Mouse (Mus musculus) left cerebral cortex, postnatal 36 days (tissue): ENCODE measurements around the gene Pcbp3. TPM values are rescaled to one million over a fixed set of nuclear protein-coding genes. Genes with fewer than 3 reads are reported as not detected.

Experiments
- DNase-seq, 2 experiments: peaks; one replicate each; pipeline ENCODE4 v3.0.0; 2021 to 2022; ENCODE audit warnings: low spot score in 2 of 2, mixed read lengths in 1 of 2
- intact Hi-C: fragments of 180-260 bp; cut with DNase I; formaldehyde crosslinking; loops from one replicate; pipeline ENCODE4 v1.15.1; 2025
- total RNA-seq, 2 experiments: library from RNA; stranded (reverse); gene quantifications; 2 replicates each; pipeline ENCODE4 v1.2.3; 2021

Pcbp3 gene
- total RNA-seq, 2 experiments from 2014 or later: 67.5 to 68.4 TPM

DNA sequence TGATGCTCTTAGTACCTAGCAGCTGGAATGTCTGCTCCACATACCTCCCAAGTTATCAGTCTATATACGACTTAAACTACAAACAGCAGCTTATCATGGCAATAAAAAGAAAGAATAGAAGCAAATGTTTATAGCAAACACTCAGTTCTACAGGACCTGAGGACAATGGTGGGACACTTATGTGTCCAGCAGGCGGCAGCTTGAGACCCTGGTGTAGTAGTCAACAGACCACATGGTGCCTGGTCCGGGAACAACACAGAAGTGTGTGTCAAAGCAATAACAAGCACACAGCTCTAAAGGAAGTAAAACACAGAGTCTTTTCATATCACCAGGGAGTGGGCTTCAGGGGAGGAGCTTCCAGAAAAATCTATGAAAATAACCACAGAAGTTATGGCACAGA is 100.7 kb downstream of the Pcbp3 start:
- DNase-seq: no peak
- intact Hi-C loops: no loop called here

DNA sequence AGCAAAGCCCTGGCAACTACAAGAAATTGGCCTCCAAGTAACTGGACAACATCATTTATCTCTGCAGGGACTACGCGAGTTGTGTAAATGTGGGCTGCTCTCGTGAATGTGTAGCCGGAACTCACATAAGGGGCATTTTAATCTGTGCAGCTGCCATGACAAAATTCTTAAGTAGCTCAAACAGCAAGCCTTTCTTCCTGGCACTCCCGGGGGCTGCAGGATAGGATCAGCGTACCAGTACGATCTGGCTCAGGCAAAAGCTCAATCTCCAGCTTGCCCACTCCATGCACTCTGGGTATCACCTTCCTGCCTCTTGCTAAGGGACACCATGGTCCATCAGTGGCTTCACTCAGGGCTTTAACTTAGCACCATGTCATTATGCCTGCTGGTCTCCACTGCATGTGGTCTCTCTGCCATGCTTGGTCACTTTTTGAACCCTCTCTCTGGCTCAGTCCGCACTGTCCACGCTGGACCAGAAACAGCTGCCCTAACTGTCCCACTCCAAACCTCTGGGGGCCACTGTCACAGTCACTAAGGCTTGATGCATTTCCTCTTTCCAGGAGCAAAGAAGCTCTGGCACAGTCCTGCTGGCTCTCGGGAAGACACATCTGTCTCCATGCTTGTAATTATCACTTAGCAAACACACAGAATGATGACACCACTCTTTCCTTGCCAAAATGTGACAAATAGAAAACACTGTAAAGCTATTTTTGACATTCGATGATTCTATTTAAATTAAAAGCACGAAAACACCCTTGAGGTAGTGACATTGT is 102.1 kb downstream of the Pcbp3 start:
- no peak for DNase-seq
- intact Hi-C loops: no loop called here

DNA sequence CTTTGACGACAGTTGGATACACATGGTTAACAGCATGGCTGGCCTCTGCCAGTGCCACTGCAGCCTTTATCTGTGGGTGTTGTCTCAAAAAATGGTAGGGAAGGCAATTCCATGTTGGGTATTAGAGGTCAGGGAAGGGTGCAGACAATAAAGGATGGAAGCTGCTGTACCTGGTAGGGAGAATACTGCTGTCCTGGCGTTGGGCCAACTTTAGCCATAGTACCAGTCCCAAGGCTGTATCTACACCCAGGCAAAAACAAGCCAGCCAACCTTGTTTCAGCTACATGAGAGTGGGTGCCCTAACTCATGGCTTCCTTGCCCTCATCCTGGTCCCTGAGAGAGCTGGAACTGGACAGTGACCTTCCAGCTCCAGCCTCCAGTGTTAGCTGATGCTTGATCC is 103.8 kb downstream of the Pcbp3 start:
- intact Hi-C loops: no loop called here
- DNase-seq: no peak

DNA sequence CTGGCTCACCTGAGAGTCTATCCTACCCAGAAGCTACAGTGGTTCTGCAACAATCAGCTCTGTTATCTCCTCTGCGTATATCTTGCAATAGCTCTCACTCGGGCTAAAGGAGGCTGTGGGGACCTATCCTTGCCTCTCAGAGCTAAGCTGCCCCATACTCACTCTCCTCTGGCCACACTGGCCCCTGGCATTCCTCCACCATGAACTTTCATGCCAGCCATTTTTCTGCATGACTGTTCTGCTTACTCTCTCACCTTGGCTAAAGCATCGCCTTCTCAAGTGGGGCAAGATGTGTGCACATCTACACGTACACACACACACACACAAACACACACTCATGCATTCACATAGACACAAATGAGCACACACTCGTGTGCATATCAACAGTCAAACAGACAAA is 115.2 kb downstream of the Pcbp3 start:
- intact Hi-C loops: no loop called here
- DNase-seq: no peak

DNA sequence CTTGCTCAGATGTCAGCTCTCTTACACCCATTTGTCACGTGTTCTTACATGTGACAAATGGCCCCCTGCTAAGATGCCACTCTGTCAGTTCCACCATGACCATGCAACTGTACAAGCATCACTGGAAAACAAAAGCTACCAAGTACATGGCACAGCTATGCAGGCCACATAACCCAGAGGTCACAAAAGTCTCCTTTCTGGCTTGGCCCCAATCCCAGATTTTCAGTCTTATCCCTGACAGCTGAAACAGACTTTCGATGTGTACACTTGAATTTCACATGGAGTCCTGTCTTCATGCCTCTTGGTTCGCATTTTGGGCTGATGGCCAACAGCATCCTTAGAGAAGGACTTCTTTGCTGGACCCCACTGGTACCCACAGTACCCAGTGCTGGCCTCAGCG is 116.8 kb downstream of the Pcbp3 start:
- DNase-seq: no peak
- intact Hi-C loops: no loop called here

DNA sequence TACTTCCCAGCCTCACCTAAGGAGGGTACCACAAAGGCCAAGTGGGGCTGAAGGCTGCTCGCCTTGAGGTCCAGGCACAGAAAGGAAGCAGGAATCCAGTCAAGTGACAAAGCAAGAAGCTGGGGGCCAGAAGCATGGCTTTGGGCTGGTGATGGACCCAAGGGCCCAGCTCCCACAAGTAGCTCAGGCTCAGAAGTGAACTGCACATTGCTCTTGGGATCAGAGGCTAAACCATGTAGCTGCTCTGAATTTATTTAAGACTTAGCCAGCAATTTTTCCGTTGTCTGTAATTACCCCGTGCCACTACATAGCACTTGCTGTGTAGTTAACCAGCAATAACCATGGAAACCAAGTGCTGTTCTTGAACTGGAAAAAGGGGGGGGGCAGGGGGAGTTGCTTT is 117.3 kb downstream of the Pcbp3 start:
- intact Hi-C loops: no loop called here
- DNase-seq: no peak

DNA sequence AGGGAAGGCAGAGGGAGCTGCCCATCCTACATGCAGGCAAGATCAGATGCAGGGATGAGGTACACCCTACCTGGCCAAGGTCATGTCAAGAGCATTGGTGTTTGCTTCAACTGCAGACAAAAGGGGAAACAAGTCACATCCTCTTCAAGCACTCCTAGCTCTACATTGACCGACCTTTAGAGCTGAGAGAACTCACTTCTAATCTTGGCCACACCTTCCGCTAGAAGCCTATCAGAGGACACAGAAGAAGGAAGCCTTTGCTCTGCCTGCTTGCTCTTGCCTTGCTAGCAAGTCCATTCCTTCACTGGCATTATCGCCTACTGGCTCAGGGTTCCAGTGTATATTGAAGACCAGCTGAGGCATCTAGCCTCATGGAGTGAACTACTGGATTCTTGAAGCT is 119.6 kb downstream of the Pcbp3 start:
- no peak for DNase-seq
- intact Hi-C loops: no loop called here

DNA sequence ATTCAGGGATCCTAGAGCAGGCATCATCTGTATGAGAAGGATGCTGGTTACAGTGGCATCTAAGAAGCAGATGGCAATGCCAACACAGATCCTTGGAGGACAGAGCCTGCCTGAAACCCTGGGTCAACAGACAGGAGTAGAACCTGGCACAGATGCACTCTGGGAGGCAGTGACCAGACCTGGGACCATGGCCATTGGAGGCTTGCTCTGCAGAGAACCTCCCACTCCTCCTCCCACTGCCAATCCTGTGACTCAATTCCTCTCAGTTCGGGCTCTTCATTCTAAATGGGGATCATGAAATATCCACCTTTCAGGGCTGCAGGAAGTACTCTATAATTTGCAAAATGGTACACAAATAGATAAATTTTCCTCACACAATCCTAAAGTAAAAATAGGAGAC is 120.5 kb downstream of the Pcbp3 start:
- intact Hi-C loops: no loop called here
- DNase-seq: no peak

DNA sequence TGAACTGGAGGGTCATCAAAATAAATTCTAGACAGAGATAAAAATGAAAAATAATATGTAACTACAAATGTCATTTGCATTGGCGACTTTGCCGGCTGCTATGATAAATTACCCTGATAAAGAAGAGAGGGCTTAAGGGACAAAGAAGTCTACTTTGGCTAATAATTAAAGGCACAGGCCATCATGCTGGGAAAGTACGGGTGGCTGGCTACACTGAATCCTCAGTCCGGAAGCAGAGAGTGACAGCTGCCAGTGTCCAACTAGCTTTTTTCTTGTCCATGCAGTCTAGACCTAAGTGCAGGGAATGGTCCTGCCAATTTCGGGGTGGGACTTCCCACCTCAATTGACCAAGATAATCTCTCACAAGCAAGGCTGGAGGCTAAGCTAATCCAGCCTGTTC is 121.1 kb downstream of the Pcbp3 start:
- DNase-seq: no peak
- intact Hi-C loops: no loop called here

DNA sequence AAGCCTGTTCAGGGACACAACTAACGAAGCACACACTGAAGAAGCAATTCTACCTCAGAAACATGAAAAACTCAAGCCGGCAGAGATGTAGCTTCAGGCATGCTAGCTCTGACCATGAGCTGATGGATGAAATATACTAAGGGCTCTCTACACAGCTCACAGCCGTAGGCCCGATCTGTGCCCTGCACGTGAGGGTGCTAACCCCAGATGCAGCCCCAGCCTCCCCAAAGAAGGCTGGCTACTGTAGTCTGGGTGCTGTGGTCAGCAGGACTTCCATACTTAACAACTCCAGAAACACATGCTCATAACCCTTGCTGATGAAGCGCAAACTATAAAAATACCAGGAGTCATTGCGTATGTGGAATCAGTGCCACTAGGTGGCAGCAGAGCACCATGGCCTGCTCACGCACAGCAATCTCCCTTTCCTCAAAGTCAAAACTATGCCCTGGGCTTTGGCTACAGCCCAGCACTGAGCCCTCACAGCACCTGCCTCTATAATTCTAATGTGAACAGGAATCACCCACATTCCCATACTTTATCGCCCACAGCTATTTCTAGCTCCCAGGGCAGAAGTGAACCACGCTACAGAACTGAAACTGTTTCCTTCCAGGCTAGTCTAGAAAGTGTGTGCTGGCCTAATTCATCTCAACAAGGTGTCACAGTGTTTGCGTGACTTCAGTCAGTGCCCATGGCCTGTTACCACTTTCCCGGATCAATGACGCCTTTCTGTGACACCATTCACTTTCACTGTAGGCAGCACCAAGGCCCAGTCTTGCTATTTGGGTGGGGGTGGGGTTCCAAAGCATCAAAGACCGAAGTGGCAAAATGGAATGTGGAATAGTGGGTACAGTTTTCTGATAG is 126.0 kb downstream of the Pcbp3 start:
- peak; percentile 79 to 80 for DNase-seq
- intact Hi-C loops: loop anchor here (1.0 to 5.0 kb wide), 4 partner anchors 127 to 417 kb away; partner anchors contain the start of gene Pcbp3

DNA sequence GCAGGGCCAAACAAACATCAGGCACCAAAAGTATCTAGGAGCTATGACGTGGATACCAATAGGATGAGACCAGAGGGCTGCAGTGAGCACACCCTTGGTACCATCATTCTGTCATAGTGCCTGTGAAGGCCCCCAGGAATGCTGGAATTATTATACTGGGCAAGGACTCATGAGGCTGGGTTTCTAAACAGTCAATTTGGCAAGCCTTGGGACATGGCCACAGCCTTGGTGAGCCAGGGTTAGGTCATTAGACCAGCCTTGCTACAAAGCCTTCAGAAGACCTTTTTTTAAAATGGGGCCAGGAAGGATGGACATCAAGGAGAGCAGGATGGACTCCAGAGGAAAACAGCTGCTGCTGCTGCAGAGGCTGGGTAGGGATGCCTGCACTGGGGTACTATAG is 128.8 kb downstream of the Pcbp3 start:
- no peak for DNase-seq
- intact Hi-C loops: no loop called here

DNA sequence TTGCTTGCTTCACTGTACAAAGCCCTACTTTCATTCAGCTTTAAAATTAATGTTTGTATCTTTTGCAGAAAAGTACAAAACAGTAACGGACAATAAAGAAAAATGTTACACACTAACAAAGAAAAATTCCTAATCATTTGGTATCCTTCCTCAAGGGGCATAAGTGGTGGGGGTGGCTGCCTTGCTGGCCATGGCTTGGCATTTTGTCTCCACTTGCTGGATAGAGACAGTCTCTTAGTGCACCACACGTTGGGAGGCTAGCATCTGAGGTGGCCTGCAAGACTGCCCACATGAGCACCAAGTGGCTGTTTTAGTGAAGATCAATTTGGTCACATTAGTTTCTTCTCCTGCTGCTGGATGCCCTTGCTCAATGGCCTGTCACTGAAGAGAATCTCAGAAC is 129.8 kb downstream of the Pcbp3 start:
- DNase-seq: no peak
- intact Hi-C loops: no loop called here

DNA sequence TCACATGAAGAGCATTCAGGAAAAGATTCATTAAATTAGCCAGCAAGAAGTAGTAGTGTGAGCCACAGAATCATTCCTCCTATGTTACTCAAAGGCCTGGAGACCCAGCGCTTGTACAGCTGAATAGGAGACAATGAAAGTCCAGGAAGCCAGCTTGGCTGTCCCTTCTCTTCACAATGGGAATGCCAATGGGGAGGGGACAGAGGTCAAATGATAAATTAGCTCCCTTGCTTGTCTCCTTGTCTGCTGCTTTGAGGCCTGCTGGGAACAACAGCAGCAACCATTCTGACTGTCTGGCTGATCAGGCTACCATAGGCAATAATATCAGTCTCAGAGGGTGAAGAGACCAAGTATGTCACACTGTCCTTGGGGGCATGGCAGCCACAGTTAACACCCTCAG is 130.5 kb downstream of the Pcbp3 start:
- DNase-seq: no peak
- intact Hi-C loops: no loop called here

DNA sequence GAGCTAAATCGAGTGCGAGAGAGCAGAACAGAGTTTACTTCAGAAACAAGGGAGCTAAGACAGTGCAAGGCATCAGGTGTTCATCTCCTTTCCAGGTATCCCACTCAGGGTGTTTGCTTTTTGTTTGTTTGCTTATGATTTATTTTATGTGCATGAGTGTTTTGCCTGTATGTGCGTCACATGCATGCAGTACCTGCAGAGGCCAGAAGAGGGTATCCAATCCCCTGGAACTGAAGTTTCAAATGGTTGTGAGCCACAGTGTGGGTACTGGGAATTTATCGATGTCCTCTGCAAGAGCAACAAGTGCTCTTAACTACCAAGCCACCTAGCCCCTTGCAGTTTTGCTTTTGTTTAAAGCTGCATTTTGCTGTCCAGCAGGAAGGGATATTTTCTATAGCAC is 132.8 kb downstream of the Pcbp3 start:
- no peak for DNase-seq
- intact Hi-C loops: no loop called here

DNA sequence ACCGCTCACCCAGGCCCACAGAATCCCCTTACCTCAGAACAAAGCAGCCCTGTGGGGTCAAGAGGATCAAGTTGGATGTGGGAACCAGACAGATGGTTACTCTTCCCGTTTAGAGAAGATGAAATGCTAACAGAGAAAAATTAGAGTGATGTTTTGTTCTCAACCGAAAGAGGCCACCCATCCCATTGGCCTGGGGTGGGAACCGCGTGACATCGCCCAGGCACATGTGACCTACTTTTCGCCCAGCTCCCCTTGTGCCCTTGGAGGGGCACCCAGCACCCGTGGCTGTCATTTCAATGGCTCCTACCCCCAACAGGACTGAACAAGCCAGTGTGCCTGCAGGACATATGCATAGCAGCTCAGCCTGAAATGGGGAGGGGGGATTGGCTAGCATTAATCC is 139.0 kb downstream of the Pcbp3 start:
- no peak for DNase-seq
- intact Hi-C loops: no loop called here

DNA sequence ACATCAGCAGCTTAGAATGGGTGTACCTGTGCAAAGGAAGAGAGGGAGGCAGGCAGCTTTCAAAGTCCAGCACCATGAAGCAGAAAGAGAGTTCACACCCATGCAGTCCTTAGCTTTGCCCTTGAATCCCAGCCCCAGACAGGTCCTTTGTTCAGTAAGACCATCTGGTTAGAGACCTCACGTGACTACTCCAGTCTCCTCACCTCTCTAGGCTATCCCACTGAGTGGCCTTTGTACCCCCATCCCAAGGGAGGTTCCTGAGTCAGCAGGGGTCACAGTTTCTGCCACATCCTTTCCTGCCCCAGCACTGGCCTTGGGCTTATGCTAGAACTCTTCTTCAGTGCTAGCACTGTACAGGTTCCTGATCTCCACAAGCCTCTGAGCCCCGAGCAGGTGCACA is 142.4 kb downstream of the Pcbp3 start:
- intact Hi-C loops: no loop called here
- DNase-seq: no peak

DNA sequence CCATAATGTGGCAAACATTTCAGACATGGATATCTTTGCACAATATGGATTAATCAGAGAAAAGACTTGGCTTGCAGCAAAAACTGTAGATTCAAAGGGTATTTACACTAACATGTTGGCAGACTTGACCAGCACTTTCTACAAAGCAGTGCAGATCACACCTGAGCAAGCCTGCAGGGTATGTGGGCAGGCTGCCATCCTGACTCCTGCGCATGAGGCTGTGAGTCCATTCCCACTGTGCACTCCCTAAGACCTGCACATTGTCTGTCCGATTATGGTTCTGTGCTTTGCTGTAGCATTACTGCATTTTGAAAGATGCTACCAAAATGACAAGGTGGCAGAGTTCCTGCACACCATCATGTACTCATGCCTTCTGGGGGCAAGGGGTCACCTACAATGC is 143.3 kb downstream of the Pcbp3 start:
- DNase-seq: no peak
- intact Hi-C loops: no loop called here

DNA sequence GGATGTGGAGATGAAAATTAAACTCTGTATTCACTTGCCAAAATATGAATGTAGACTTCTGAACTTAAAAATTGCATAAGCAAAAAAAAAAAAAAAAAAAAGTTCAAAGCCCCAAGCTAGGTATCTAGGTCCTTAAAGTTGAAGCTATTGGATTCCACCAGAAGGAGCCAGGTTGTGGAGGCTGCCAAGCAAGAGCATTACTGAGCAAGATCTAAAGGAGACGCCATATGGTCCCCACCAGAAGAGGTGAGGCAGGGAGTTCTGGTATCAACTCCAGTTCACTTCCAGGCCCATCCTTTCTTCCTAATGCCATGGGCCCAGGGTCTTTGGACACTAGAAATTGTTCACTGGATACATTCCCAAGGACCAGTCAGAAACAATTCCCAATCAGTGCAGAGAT is 144.8 kb downstream of the Pcbp3 start:
- no peak for DNase-seq
- intact Hi-C loops: no loop called here

DNA sequence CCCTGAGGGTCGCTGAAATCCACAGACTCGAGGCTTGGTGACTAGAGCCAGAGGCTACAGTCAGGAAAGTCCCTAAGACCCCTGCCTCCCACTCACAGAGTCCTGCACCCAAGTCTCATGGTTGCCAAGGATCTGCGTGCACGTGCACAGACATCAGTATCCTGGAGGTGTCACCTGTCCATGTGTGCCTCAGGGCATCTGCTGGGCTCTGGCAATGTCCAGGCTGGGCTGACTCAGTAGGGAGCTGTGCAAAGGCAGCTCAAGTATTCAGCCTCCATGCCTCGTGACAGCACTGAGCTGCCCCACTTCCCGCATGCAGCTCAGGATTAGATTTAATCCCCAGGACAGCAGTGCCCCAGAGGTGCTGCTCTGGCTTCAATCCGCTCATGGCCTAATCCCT is 145.3 kb downstream of the Pcbp3 start:
- DNase-seq: no peak
- intact Hi-C loops: no loop called here

DNA sequence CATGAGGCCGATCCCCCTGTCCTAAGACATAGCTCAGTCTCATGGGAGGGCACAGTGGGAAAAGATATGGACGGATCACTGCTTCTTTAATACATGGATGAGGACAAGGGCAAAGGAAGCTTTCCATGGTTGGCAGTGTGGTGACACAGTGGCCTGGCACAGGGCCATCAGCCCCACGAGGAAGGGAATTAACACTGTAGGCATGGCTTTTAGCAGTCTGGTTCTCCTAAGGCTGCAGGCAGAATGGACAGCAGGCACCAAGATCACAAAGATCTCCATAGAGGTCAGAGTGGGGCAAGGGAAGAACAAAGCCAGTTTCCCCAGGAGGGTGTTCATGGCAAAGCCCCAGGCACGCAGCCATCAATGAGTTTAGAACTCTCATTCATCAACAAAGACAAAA is 146.2 kb downstream of the Pcbp3 start:
- no peak for DNase-seq
- intact Hi-C loops: no loop called here

DNA sequence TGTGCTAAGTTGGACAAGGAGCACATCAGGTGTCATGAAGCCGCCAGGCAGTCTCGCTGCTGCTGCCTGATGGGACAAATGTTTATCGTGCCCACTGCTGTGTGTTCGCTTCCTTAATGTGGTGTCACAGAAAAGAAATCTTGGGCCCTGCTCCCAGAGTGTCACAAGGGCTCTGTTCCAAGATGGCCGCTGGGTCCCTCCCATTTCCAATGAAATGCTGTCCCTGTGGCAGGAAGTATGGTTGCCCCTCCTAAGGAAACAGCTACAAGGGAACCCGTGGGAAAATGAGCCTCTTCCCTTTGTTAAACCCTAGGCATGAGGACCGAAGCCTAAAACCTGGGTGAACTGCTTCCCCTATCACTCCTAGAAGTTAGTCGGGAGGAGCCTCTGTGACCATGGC is 146.9 kb downstream of the Pcbp3 start:
- intact Hi-C loops: no loop called here
- no peak for DNase-seq
